Mouse (Mus musculus) G1E (cell line): ENCODE measurements at regions not wholly inside any gene's neighbourhood (a gene's known extent, or its start where the extent isn't known, plus 50 kb on each side); places are given as distances from the start of the nearest gene placed in this dataset.
"Not testable (repeated sequence)": the region's sequence is repeated elsewhere in the genome, so short reads cannot be mapped to it uniquely, and the experiment has no call there.

Experiments
- ATAC-seq: 2 replicates; pipeline ENCODE4 v1.8.0; 2016; ENCODE audit warnings: mild to moderate bottlenecking; ENCODE audit not compliant: insufficient number of reproducible peaks, poor library complexity, low FRiP score, severe bottlenecking; ENCODE audit errors: extremely low read depth
- DNase-seq: peaks from one replicate; pipeline ENCODE4 v3.0.0; 2012; ENCODE audit warnings: low spot score
- H3K27me3 ChIP-seq: 2 replicates; pipeline ENCODE4 v1.6.1; 2012; ENCODE audit warnings: mild to moderate bottlenecking, low read length, inconsistent platforms; ENCODE audit not compliant: insufficient read depth
- H3K36me3 ChIP-seq: replicated peaks from 2 replicates; pipeline ENCODE3; 2012; ENCODE audit warnings: mild to moderate bottlenecking, inconsistent platforms
- H3K4me1 ChIP-seq: 2 replicates; pipeline ENCODE4 v1.6.1; 2012; ENCODE audit warnings: low read depth, low read length, inconsistent platforms, mixed read lengths; ENCODE audit not compliant: insufficient read depth
- H3K4me3 ChIP-seq: 2 replicates; pipeline ENCODE4 v1.5.1; 2012; ENCODE audit warnings: low read depth, mild to moderate bottlenecking, inconsistent platforms, low read length, moderate library complexity, mixed read lengths
- H3K9me3 ChIP-seq: replicated peaks from 2 replicates; pipeline ENCODE4 v1.6.1; 2012; ENCODE audit warnings: inconsistent platforms
- CTCF ChIP-seq: IDR thresholded peaks from 2 replicates; pipeline ENCODE4 v1.5.1; 2012; ENCODE audit warnings: low read depth, low read length, inconsistent platforms, mixed read lengths
- GATA1 ChIP-seq: IDR thresholded peaks from 2 replicates; pipeline ENCODE4 v1.6.1; 2012; ENCODE audit warnings: borderline replicate concordance, low read length, inconsistent platforms, mixed read lengths
- GATA2 ChIP-seq: IDR thresholded peaks from 2 replicates; pipeline ENCODE4 v1.6.1; 2012; ENCODE audit warnings: low read depth, low read length, inconsistent platforms, borderline replicate concordance
- POLR2AphosphoS5 ChIP-seq: IDR thresholded peaks from 2 replicates; pipeline ENCODE4 v1.6.1; 2012; ENCODE audit warnings: low read depth, low read length, inconsistent platforms; ENCODE audit not compliant: insufficient replicate concordance
- TAL1 ChIP-seq: conservative IDR thresholded peaks from 2 replicates; pipeline ENCODE4 v1.6.1; 2012; ENCODE audit warnings: low read depth, low read length, inconsistent platforms, mixed read lengths

- Histone ChIP-seq H3K9me3 (peaks cover 27% of the 10 kb centered on the region), H3K4me3 (no peak overlapping the region), H3K4me1 (no peaks in the 10 kb centered on the region), H3K27me3 (no peaks in the 10 kb centered on the region), H3K36me3 (no peaks in the 10 kb centered on the region)
- no peak for ATAC-seq
- DNase-seq: no peak
- TF ChIP-seq GATA1 (no peak), TAL1 (no peak), POLR2AphosphoS5 (no peak), CTCF (no peak), GATA2 (no peak)
These were observed 87.4 kb downstream of the 1700129C05Rik start for GRCm38 (mm10) chr14:59055283-59055682.

- Histone ChIP-seq H3K4me1 (no peaks in the 10 kb centered on the region), H3K27me3 (no peaks in the 10 kb centered on the region), H3K9me3 (peaks cover 34% of the 10 kb centered on the region), H3K36me3 (no peaks in the 10 kb centered on the region), H3K4me3 (no peak overlapping the region)
- DNase-seq (no peak), ATAC-seq (no peak)
- no peak for TF ChIP-seq CTCF
- no peak for TF ChIP-seq TAL1
- no peak for TF ChIP-seq GATA2
- TF ChIP-seq POLR2AphosphoS5: no peak
- TF ChIP-seq GATA1: no peak
These were observed 90.3 kb downstream of the 1700129C05Rik start for GRCm38 (mm10) chr14:59052421-59052820.

- Histone ChIP-seq H3K4me1 (no peaks in the 10 kb centered on the region), H3K27me3 (no peaks in the 10 kb centered on the region), H3K36me3 (no peaks in the 10 kb centered on the region), H3K4me3 (no peak overlapping the region), H3K9me3 (peaks cover 33% of the 10 kb centered on the region)
- no peak for TF ChIP-seq CTCF
- DNase-seq: no peak
- ATAC-seq: no peak
These were observed 91.2 kb downstream of the 1700129C05Rik start for GRCm38 (mm10) chr14:59051478-59051879.

- TF ChIP-seq GATA1: no peak
- TF ChIP-seq GATA2: no peak
- TF ChIP-seq POLR2AphosphoS5: no peak
- no peak for TF ChIP-seq CTCF
- TF ChIP-seq TAL1: no peak
- no peak overlapping the region for H3K4me3 ChIP-seq
- no peak for DNase-seq
- ATAC-seq: no peak
- H3K27me3 ChIP-seq: no peaks in the 10 kb centered on the region
- H3K4me1 ChIP-seq: no peaks in the 10 kb centered on the region
- no peaks in the 10 kb centered on the region for H3K36me3 ChIP-seq
- H3K9me3 ChIP-seq: peaks cover 37% of the 10 kb centered on the region
These were observed 97.0 kb downstream of the 1700129C05Rik start for GRCm38 (mm10) chr14:59045687-59046086.

GRCm38 (mm10) chr14:59045235-59045634 is 97.5 kb downstream of the 1700129C05Rik start:
- Histone ChIP-seq H3K27me3 (no peaks in the 10 kb centered on the region), H3K9me3 (peaks cover 36% of the 10 kb centered on the region), H3K36me3 (no peaks in the 10 kb centered on the region), H3K4me3 (no peak overlapping the region), H3K4me1 (no peaks in the 10 kb centered on the region)
- ATAC-seq (no peak), DNase-seq (no peak)
- no peak for TF ChIP-seq GATA1
- no peak for TF ChIP-seq TAL1
- no peak for TF ChIP-seq POLR2AphosphoS5
- no peak for TF ChIP-seq GATA2
- no peak for TF ChIP-seq CTCF

GRCm38 (mm10) chr14:59042152-59042551 is 100.5 kb downstream of the 1700129C05Rik start:
- no peaks in the 10 kb centered on the region for H3K36me3 ChIP-seq
- no peaks in the 10 kb centered on the region for H3K27me3 ChIP-seq
- ATAC-seq (no peak), DNase-seq (no peak)
- no peak for TF ChIP-seq GATA1
- TF ChIP-seq TAL1: no peak
- TF ChIP-seq GATA2: no peak
- no peak for TF ChIP-seq CTCF
- no peak for TF ChIP-seq POLR2AphosphoS5
- H3K4me3 ChIP-seq: no peak overlapping the region
- no peaks in the 10 kb centered on the region for H3K4me1 ChIP-seq
- peaks cover 20% of the 10 kb centered on the region for H3K9me3 ChIP-seq

GRCm38 (mm10) chr14:59025757-59026156 is 116.9 kb downstream of the 1700129C05Rik start:
- H3K9me3 ChIP-seq, DNase-seq, ATAC-seq, H3K4me1 ChIP-seq, H3K27me3 ChIP-seq, H3K36me3 ChIP-seq, H3K4me3 ChIP-seq: not testable (repeated sequence)
